15 mouse cellular contexts compared by ENCODE assay signal in the genomic region with DNA sequence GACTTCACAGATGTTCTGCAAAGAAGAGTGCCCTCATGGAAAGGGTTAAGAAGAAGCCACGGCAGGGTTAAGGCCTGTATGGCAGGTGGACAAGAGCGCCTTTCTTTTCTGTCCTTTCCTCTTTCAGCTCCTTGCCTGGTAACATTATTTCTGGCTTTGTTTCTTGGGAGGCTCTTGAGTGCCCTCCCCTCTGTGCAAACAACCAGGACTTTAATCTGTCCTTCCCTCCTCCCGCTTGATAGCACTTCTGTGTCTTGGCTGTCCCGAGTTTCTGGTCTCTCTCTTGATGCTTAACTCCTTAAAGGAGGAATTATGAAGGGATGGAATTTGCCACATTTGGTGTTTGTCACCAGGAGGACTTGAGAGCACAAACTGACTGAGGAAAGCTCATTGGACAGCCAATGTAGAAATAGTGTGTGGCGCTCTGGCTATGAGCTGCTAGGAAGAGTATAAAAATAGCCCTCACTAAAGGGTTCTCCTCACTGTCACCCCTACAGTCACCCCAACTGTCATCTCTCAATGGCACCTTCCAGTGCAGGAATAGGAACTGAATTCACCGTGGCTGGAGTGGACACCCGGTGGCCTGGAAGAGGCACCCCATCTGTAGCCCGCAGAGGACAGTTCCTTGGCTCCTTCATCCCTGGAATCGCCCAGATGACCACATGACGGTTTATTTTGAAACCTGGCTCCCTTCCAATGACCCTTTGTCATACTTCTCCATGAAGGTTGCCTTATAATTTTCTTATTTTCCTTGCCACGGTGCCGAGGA. TPM values are rescaled to one million over a fixed set of nuclear protein-coding genes. Genes with fewer than 3 reads are reported as not detected.
DNase-seq lines count a peak whose midpoint lies in the region; ATAC-seq and TF ChIP-seq lines count a peak whose summit lies in the region.
"Had no signal": no experiment of that assay in that cellular context is flagged by ENCODE, and none has a peak within 500 bp of the region (broad histone marks: within the 10 kb centered on the region; RNA-seq: fewer than 3 reads in every experiment).

No protein-coding gene starts in this region.

- H3K4me2 ChIP-seq in liver, postnatal 0 days (ENCODE audit: low read depth, low read length) = no peak overlapping the region

- intact Hi-C loops in heart, postnatal 10 days (cut with DNase I) = loop anchor here (5.0 kb wide), 1 partner anchor 112 kb away; no protein-coding TSS in a partner anchor

- no peaks in the 10 kb centered on the region for H3K79me2 ChIP-seq in liver, adult 2 months (ENCODE audit: control insufficient read depth, insufficient read depth, low read length)

- no peak overlapping the region for H3K4me3 ChIP-seq in liver, adult 2 months (ENCODE audit: insufficient read depth, low read depth, low read length)
- no peak overlapping the region for H3K4me3 ChIP-seq in liver, postnatal 0 days (ENCODE audit: low read depth, low read length)
- H3K4me3 ChIP-seq: hindbrain, embryonic 10.5 days had no signal

- no peak for TF ChIP-seq POLR2A in liver, adult 2 months (IDR thresholded peaks at IDR 0.05; ENCODE audit: extremely low read depth, insufficient read depth, low read length)

- H3K9me3 ChIP-seq in liver, postnatal 0 days (ENCODE audit: low read length) = no peaks in the 10 kb centered on the region
- H3K9me3 ChIP-seq: hindbrain, embryonic 10.5 days had no signal

- H3K4me1 ChIP-seq in liver, adult 2 months (ENCODE audit: control insufficient read depth, insufficient read depth, low read length) = peaks cover 22% of the 10 kb centered on the region
- H3K4me1 ChIP-seq in liver, postnatal 0 days (ENCODE audit: insufficient read depth) = peaks cover 5% of the 10 kb centered on the region; the same call in 1 of the 2 replicates

- no peaks in the 10 kb centered on the region for H3K36me3 ChIP-seq in liver, adult 2 months (ENCODE audit: control insufficient read depth, insufficient read depth, low read length)
- H3K36me3 ChIP-seq in liver, postnatal 0 days (replicated peaks; ENCODE audit: insufficient read depth, low read length) = no peaks in the 10 kb centered on the region
- H3K36me3 ChIP-seq: hindbrain, embryonic 10.5 days had no signal

- DNase-seq in liver, adult 2 months (ENCODE audit: extremely low read depth, low read depth, low spot score) = peak; percentile 76
- DNase-seq in liver, postnatal 0 days = no peak
- peak; percentile 80 to 83 for DNase-seq in heart, postnatal 10 days
- DNase-seq in kidney, postnatal 25 days = peak; percentile 81 to 88
- no peak for DNase-seq in right cerebral cortex, postnatal 10 days (ENCODE audit: low spot score in 2 of 2)
- no peak for DNase-seq in right cerebral cortex, postnatal 36 days (ENCODE audit: low spot score in 2 of 2)
- no peak for DNase-seq in spleen, postnatal 36 days (ENCODE audit: low spot score in 2 of 2)
- DNase-seq in frontal cortex, postnatal 14 days (ENCODE audit: low spot score in 2 of 2) = no peak
- DNase-seq: cerebellum, adult 11 months; layer of hippocampus, postnatal 36 days; right cerebral cortex, postnatal 25 days; thymus, postnatal 25 days had no signal

- H3K27ac ChIP-seq in liver, adult 2 months (replicated peaks; ENCODE audit: insufficient read depth, low read depth, low read length) = no peak overlapping the region; the same call in 1 of the 2 replicates
- no peak overlapping the region for H3K27ac ChIP-seq in liver, postnatal 0 days (ENCODE audit: low read depth)
- H3K27ac ChIP-seq: hindbrain, embryonic 10.5 days; liver, embryonic 14.5 days had no signal

- H3K27me3 ChIP-seq in liver, adult 2 months (ENCODE audit: control insufficient read depth, insufficient read depth, low read length) = no peaks in the 10 kb centered on the region
- H3K27me3 ChIP-seq in liver, postnatal 0 days (ENCODE audit: insufficient read depth, low read length) = no peaks in the 10 kb centered on the region

- TF ChIP-seq CTCF in liver, adult 2 months (IDR thresholded peaks at IDR 0.05; ENCODE audit: low read depth, low read length) = no peak
- no peak for TF ChIP-seq CTCF in liver, postnatal 0 days (IDR thresholded peaks at IDR 0.05; ENCODE audit: low read depth)

- WGBS in liver, adult 2 months = 46% methylated on average over 12 of the region's 12 CpGs
- WGBS in liver, postnatal 0 days (ENCODE audit: insufficient replicate concordance) = 72% methylated on average over 12 of the region's 12 CpGs

- ATAC-seq in liver, postnatal 0 days = no peak

- H3K9ac ChIP-seq in liver, adult 2 months (ENCODE audit: low read depth, low read length) = no peak overlapping the region
- H3K9ac ChIP-seq in liver, postnatal 0 days (replicated peaks) = no peak overlapping the region
- H3K9ac ChIP-seq: liver, embryonic 14.5 days had no signal

- no peak for TF ChIP-seq EP300 in liver, postnatal 0 days (IDR thresholded peaks at IDR 0.05; ENCODE audit: low read depth)

RNA-seq across cellular contexts. Expression of a gene that starts 6.8 kb away (rescaled TPM):
- total RNA-seq in liver, adult 2 months (2014; rRNA removed) = 118 and 137 TPM in 2 replicates
- 59.0 and 120 TPM in 2 replicates for polyA plus RNA-seq in liver, adult 2 months (2012; rRNA removed)
- 12.7 and 14.9 TPM in 2 replicates for polyA plus RNA-seq in liver, postnatal 0 days (2015; fragmentation: Nextera tagmentation; extraction: Ambion mirVana)
- 100 to 1,000 TPM; 189 to 191 TPM for total RNA-seq in heart, postnatal 10 days (2021)

RNA-seq across cellular contexts. Expression of a gene that starts 51.3 kb away (rescaled TPM):
- total RNA-seq in liver, adult 2 months (2014; rRNA removed) = not detected in 2 replicates
- polyA plus RNA-seq in liver, adult 2 months (2012; rRNA removed) = not detected in 2 replicates
- polyA plus RNA-seq in liver, postnatal 0 days (2015; fragmentation: Nextera tagmentation; extraction: Ambion mirVana) = 0.13 TPM in 1 of 2 replicates, not detected in the other
- total RNA-seq in heart, postnatal 10 days (2021) = under 1 TPM in 1 of 2 experiments, not detected in 1; 0.60 TPM
- polyA plus RNA-seq: embryonic facial prominence, embryonic 14.5 days; hindbrain, embryonic 10.5 days had no signal

Comparison
In these comparisons a context has a peak if more than half of its experiments do, and no peak if none do; other contexts are left out.
1. DNase-seq: peak in liver, adult 2 months (single experiment), heart, postnatal 10 days (2 of 2) and kidney, postnatal 25 days (2 of 2); none in liver, postnatal 0 days (single experiment), right cerebral cortex, postnatal 10 days (0 of 2), right cerebral cortex, postnatal 36 days (0 of 2), spleen, postnatal 36 days (0 of 2) and frontal cortex, postnatal 14 days (0 of 2).